Mouse (Mus musculus): ENCODE measurements around the gene Ankef1.

- TF ChIP-seq POLR2A (IDR thresholded peaks at IDR 0.05; ENCODE audit: control insufficient read depth in 1 of 2, insufficient read depth in 1 of 2, low read depth in 1 of 2, low read length in 2 of 2, poor library complexity in 1 of 2) (no peak), MEF2A (IDR thresholded peaks at IDR 0.05; ENCODE audit: extremely low read depth, insufficient replicate concordance, low read depth, low read length, poor library complexity, severe bottlenecking) (no peak), NELFE (IDR thresholded peaks at IDR 0.05; ENCODE audit: low read depth, low read length) (no peak), ETS1 (IDR thresholded peaks at IDR 0.05; ENCODE audit: low read depth, low read length) (no peak), CTCF (IDR thresholded peaks at IDR 0.05 in 2 of 3, conservative IDR thresholded peaks at IDR 0.05 in 1 of 3; ENCODE audit: control insufficient read depth in 1 of 3, insufficient read depth in 1 of 3, low read depth in 2 of 3, low read length in 3 of 3, poor library complexity in 1 of 3, severe bottlenecking in 1 of 3) (no peak)
Measured at GRCm38 (mm10) chr2:136582762-136583161, 81.1 kb downstream of the Ankef1 start.
